Mouse (Mus musculus) liver, adult 10 weeks (tissue): Measurements from ENCODE around the gene Ppp6r2. TPM values are rescaled to one million over a fixed set of nuclear protein-coding genes. Genes with fewer than 3 reads are reported as not detected.

ENCODE experiments used
- polyA plus RNA-seq: library from polyadenylated mRNA; stranded (reverse); fragments of 350-450 nt; fragmentation: Illumina TruSeq; extraction: RNeasy Lipid Tissue Mini Kit (QIAGEN cat#74804); gene quantifications from one replicate; pipeline ENCODE4 v1.2.3, GENCODE M21; 2014; ENCODE audit warnings: low read depth, low replicate concordance

The Ppp6r2 gene
- 9.0 TPM for polyA plus RNA-seq

DNA sequence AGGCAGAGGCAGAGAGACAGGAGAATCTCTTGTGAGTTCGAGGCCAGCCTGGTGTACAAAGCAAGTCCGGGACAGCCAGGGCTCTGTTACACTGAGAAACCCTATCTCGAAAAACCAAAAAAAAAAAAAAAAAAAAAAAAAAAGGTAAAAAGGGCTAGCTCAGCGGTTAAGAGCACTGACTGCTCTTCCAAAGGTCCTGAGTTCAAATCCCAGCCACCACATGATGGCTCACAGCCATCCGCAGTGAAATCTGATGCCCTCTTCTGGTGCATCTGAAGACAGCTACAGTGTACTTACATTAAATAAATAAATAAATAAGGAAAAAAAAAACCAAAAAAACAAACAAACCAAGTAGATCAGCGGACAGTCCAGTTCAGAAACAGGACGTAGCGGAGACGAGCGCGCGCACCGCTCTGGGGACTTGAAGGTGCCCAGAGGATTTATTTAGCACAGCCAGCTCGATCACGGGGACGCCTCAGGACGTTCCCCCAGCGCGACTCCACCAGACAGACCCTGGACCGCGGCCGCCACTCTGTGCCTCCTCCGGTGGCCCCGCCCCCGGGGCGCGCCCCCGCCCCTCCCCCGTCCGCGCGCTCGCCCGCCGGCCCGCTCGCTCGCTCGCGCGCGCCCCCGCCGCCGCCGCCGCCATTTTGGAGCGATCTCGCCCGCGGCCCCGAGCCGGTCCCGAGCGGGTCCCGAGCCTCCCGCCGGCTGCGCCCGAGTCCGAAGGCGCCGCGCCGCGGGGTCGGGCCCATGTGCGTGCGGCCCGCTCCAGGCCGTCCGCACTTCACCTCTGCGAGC is at the start of gene Ppp6r2:
Gene Ppp6r2, plus strand, starts transcription at position 639 of the 801 bp plus-strand sequence.

DNA sequence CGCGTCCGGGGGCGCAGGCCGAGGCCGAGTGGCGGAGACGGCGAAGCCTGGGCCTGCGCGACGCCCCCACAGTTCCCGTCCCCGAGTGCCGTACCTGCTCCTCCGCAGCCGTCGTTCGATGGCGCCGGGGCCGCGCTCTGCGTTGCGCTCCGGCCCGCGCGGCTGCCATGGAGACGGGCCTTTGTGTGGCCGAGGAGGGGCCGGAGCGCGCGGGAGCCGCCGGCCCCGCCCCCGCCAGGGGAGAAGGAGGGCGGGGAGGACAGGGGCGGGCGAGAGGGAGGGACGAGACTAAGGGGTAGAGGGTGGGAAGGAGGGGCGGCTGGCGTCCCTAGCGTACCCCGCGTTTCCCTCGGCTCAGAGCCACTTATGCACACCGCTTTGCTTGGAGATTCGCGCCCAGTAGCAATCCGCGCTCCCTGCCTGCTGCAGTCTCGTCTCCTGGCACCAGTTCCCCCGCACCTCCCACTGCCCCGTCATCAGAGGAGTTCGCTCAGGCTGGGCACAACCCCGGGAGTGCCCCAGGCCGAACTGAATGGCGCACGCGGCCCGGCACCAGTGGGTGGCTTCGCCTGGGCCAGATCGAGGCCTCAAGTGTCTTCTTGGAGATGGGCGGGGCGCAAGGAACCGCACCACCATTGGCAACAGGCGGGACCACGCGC is 30.7 kb upstream of the Ppp6r2 start, which contains the start of gene Plxnb2:
Gene Plxnb2, minus strand, starts transcription at position 218 of the 659 bp plus-strand sequence.

DNA sequence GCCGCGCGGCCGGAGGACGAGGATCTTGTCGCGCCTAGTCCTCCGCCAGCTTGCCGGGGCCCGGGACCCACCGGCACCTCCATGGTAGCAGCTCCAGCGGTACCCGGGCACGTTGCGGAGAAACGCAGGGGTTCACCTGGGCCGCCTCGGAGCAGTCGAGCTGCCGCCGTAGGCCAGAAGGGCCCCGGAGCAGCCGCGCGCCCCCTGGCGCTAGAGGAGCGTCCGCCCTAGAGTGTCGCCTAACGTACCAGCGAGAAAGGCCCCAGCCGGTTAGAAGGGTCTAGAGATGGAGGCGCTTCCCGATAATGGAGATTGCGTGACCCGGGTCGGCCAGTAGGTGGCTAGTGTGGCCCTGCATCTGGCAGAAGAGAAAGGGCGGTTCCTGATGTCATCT is 15.0 kb upstream of the Ppp6r2 start, which contains the start of gene Dennd6b:
Gene Dennd6b, minus strand, starts transcription at position 184 of the 394 bp plus-strand sequence.

DNA sequence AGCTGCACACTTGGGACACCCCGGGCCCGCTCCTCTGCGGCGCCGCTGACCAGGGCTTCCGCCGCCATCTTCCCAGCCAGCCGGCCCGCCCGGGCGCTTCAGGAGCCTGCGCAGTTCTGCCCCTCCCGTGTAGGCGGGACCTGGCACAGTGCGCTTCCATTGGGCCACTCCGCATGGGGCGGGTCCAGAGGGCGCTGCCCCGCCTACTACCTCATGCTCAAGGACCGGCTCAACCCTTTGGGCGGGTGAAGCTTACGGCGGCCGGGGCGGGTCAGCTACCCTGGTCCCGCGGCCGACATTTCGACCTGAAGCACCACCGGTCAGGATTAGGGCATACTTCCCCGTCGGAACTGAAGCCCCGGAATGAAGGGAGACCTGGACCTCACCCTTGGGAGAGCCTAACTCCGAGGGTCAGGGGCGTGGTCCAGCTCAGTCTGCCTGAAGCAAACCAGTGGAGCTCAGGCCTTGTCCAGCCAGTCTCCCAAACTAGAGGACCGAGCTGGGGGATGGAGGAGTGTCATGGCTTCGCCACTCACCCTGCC is 103.9 kb downstream of the Ppp6r2 start, which contains the start of gene Sbf1:
Gene Sbf1, minus strand, starts transcription at position 122 of the 542 bp plus-strand sequence.

DNA sequence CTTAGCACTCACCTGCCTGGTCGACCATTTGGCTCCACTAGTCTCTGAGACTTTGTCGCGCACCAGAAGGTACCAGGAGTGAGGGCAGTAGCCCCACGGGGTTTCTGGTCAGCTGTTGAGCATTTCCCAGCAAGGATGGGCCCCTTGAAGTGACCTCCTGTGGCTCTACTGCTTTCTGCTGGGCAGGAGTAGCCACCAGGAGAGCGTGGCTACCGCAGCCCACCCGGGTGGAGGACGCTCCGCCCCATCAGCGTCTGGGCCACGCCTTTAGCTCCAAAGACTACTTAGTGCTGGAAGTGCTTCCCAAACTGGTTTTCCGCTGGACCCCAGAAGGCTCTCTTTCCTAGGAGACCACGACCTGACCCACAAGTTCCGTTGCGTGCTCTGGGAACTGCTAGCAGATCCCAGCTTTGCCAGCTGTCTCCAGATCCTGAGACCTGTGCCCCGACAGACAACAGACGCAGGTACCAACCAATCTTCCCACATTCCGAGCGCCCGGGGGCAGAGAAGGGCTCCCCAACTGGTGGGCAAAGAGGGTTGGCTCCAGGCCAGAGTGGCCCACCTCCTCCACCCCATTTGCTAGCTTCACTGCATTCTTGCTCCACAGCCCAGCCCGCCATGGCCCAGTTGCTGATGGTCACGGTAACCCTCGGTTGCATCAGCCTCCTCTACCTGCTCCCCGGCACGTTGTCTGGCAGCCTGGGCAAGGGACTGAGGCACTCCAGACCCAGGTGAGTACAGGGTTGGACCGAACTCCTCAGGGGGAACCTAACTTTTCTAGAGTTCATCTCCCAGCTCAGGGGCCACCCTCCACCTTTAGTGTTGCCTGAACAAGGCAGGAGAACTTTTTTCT is 111.5 kb downstream of the Ppp6r2 start, which contains the start of gene Adm2:
Gene Adm2, plus strand, starts transcription at position 51 of the 853 bp plus-strand sequence.

DNA sequence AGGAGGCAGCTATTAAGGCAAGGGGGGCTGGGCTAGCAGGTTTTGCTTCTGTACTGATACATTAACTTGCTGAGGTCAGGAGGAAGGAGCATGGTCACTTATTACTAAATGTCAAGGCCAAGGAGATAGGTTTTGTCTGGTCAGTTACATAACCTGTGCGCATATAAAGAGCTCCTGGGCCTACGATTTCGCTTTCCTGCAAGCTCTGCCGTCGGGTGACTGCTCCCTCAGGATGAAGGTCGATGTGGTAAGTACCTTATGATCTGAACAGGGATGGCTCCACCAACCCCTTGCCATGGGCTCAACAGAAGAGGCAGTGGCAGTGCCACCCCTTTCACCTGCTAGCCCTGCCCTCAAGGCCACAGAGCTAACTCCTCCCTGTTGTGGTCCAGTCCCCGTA is 122.9 kb downstream of the Ppp6r2 start, which contains the start of gene Miox:
Gene Miox, plus strand, starts transcription at position 128 of the 400 bp plus-strand sequence.

Other genes with a start within 250 kb of the Ppp6r2 start
- gene Mlc1, start 232.5 kb upstream of the Ppp6r2 start, polyA plus RNA-seq, result not detected
- not detected for gene Mov10l1, start 228.6 kb upstream of the Ppp6r2 start, polyA plus RNA-seq
- gene Panx2, start 151.8 kb upstream of the Ppp6r2 start, polyA plus RNA-seq, result not detected
- 6.0 TPM for gene Trabd, start 136.4 kb upstream of the Ppp6r2 start, polyA plus RNA-seq
- gene Selenoo, start 122.5 kb upstream of the Ppp6r2 start, polyA plus RNA-seq, result 13.7 TPM
- gene Tubgcp6, start 88.4 kb upstream of the Ppp6r2 start, polyA plus RNA-seq, result 1.2 TPM
- gene Hdac10, start 82.9 kb upstream of the Ppp6r2 start, polyA plus RNA-seq, result 0.79 TPM
- gene Mapk12, start 70.8 kb upstream of the Ppp6r2 start, polyA plus RNA-seq, result 1.1 TPM
- gene Mapk11, start 61.9 kb upstream of the Ppp6r2 start, polyA plus RNA-seq, result 0.16 TPM
- 6.3 TPM for gene Plxnb2, start 30.8 kb upstream of the Ppp6r2 start, polyA plus RNA-seq
- 0.56 TPM for gene Dennd6b, start 15.1 kb upstream of the Ppp6r2 start, polyA plus RNA-seq
- 2.2 TPM for gene Sbf1, start 103.8 kb downstream of the Ppp6r2 start, polyA plus RNA-seq
- not detected for gene Adm2, start 111.2 kb downstream of the Ppp6r2 start, polyA plus RNA-seq
- not detected for gene Miox, start 122.8 kb downstream of the Ppp6r2 start, polyA plus RNA-seq
- gene Lmf2, start 144.1 kb downstream of the Ppp6r2 start, polyA plus RNA-seq, result 0.72 TPM
- gene Ncaph2, start 144.2 kb downstream of the Ppp6r2 start, polyA plus RNA-seq, result 9.0 TPM
- 5.9 TPM for gene Sco2, start 162.3 kb downstream of the Ppp6r2 start, polyA plus RNA-seq
- gene Tymp, start 165.5 kb downstream of the Ppp6r2 start, polyA plus RNA-seq, result 2.1 TPM
- gene Odf3b, start 167.7 kb downstream of the Ppp6r2 start, polyA plus RNA-seq, result not detected
- not detected for gene Klhdc7b, start 173.4 kb downstream of the Ppp6r2 start, polyA plus RNA-seq
- not detected for gene Syce3, start 198.9 kb downstream of the Ppp6r2 start, polyA plus RNA-seq
- gene Cpt1b, start 214.3 kb downstream of the Ppp6r2 start, polyA plus RNA-seq, result 0.61 TPM
- 2.3 TPM for gene C730034F03Rik, start 218.0 kb downstream of the Ppp6r2 start, polyA plus RNA-seq
- not detected for gene Gm44502, start 218.1 kb downstream of the Ppp6r2 start, polyA plus RNA-seq
- gene Chkb, start 218.4 kb downstream of the Ppp6r2 start, polyA plus RNA-seq, result 55.7 TPM
- not detected for gene Mapk8ip2, start 242.4 kb downstream of the Ppp6r2 start, polyA plus RNA-seq